Mouse (Mus musculus): Measurements from ENCODE around the gene Crmp1.

Gene Crmp1

DNA sequence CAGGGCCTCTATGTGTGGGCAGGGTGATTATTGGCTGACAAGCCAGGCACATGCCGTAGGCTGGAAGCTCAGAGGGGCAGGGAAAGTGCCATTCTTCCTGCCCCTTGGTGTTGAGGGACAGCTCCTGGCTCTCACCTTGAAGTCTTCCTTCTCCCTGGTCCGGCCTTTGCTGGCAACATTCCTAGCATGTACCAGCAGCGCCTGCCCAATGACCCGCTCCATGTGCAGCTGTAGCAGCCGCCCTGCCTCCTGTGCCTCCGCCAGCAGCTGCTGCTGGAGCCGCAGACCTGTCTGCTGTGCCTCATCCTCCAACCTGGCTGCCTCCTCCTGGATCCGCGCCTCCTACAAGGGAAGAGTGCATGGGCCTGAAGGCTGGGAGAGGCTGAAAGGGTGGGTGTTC, 68.3 kb downstream of the Crmp1 start:
- DNase-seq: no peak

DNA sequence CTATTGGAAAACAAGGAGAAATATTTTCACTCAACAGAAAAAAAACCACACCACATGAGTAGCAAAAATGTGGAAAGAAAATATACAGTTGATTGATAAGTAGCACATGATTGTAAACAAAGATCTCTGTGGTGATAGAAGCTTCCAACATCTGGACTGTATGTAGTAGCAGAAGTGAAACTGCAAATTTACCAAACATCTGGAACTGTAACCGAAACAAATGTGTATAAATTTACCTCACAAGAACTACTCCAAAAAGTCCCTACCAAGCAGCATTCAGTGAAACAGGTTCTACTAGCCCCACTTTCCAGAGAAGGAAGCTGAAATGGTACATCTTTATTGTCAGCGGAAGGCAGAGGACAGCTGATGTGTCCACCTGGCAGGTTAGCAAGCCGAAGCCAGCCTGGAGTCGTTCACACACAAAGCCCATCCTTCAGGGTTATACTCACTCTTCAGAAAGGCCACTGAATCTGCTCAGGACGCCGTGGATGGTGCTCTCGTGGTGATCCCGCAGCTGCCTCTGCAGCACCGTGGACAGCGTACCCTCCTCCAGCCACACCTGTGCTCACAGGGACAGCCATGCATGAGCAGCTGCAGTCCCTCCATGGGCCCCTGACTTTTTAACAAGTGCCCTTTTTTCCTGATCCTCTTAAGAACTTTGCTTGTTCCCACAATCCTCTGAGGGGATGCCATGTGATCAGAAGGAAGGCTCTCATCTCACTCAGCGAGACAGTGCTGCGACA, 71.4 kb downstream of the Crmp1 start:
- DNase-seq: no peak

DNA sequence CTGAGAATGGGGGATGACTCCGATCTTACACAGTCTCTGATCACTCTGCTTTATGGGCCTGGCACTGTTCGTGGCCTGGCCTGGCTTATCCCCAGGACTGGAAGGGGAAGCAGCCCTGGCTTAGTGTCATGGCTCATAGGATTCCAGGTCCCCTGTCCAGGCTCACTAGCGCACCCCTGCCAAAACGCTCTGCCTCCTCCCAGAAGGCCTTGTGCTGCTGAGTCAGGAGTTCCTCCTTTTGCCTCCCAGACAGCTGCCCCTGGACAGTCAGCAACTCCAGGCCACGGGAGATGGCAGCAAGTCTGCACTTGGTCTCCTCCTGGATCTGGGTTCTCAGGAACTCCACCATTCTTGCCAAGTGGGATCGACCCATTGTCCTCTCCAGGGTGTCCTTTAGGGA, 77.0 kb downstream of the Crmp1 start:
- no peak for DNase-seq

DNA sequence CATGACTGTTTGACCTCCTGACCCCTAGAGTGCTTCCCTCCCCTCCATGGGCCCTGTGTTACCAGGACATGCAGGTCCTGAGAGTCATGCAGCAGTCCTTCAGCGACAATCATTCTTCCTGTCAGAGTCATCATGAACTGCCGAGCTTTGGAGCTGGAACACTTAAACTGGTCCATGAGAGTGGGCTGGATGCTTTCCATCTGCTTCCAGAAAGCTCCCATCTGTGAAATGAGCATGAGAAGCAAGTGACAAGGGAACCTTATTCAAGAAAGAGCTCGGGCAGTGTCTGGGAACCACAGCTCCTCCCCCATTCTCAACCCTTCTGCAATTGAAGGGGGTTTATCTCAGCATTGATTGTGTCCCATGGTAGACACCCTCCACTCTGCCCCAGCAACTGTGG, 78.4 kb downstream of the Crmp1 start:
- no peak for DNase-seq

DNA sequence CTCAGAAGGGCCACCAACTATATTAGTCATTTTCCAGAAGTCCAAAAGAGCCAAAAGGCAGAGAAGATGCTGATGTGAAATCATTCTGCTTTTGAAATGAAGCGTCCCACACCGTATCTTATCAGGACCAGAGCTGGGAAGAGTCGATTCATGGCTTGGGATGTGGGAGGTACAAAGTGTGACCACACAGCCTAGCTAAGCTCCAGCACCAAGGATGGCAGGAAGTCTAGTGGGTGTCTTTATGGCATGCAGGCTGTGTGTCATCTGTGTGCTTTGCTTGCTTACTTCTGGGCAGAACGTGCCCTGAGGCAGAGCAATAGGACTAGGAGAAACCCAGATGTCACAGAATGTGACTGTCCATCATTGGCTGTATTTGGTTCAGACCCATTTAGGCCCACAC, 79.0 kb downstream of the Crmp1 start:
- no peak for DNase-seq

DNA sequence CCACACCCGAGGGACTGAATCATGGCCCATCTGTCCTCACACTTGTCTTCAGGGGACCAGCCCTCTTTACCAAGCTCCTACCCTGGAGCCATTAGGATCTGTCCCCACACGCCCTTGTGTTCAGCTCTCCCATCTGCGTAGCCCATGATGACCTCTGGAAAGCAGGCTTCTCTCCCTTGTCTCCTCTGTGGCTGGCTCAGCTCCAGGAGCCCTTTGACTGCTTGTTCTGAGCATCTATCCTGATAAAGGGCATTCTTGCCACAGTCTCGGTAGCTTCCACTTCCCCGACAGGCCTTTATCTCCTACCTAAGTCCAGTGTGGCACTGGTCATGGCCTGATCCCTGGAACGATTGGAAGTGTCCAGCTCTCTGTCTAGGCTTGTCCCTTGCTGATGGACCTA, 84.9 kb downstream of the Crmp1 start:
- DNase-seq: no peak

DNA sequence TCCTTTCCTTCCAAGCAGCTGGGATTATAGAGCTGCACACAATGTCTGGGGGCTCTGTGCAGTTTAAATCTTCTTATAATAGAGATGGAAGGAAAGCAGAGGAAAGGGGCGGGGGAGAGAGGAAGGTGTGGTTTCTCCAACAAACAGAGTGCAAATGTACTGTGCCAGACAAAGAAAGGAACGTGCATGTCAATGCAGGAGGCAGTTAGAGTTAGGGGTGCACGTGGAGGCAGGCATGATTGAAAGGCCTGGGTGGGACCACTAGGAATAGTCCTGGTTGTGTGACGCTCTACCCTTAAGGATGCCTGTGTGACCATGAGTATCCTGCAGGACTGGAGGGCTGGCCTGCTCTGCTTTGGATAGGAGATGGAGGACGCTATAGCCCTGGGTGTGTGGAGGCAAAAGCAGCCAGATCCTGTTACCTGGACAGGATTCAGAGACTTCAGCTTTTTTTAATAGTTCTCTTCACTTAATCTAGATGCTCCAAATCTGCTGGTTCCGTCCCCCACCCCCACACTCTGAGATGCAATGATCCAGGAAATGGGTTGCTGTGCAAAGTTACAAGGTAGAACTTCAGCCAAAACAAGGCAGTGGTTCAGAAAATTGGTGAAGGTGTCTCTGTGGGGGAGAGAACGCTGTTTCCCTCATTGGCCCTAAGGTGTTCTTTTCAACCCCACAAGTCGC, 88.9 kb downstream of the Crmp1 start:
- no peak for DNase-seq

DNA sequence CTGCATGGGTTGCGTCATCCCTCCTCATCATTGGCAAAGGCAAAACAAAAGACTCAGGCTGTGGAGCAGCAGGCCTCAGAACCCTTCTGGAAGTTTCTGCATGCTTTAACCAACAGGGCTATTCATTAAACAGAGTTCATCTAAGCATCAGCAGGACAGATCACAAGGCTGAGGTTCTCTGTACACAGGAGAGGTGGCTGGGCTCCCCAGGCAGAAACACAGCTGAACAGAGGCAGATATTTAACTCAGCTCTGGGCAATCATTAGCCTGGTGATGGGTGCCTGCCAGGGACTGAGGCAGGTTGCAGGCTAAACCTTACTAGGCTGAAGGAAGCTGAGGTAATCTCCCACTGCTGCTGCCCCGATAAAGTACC, 89.4 kb downstream of the Crmp1 start:
- no peak for DNase-seq

DNA sequence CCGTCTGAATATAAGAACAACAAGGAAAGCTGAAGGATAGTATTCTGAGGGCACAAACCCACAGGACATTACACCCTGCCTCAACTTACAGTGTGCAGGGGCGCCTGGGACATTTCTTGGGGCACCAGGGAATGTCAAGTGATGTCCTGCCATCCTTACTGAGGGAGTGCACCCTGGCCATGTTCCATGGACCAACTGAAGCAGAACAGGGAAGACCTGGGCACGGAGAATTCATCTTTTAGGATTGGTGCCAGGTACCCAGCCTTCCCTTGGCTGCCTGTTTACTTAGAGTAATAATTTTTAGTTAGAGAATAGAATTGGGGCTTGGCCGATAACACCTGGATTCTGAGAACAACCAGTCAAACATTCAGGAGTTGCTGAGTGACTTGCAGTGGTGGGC, 90.3 kb downstream of the Crmp1 start:
- DNase-seq: no peak

DNA sequence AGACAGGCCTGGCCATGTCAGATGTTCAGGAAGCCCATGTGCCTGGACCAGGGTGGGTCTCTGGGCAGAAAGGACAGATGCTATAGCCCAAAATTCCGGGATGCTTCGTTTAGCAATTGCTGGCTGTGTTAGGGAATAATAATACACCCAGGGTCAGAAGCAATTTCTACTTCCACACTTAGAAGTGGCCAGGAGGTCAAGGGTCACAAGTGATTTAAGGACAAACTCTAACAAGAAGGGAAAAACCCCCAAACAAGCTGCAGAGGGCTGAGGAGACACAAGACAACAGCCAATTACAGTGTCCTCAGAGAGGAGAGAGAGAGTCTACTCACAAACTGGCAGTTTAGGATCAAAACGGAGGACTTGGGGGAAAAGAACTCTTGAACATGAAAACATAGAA, 93.3 kb downstream of the Crmp1 start:
- no peak for DNase-seq

DNA sequence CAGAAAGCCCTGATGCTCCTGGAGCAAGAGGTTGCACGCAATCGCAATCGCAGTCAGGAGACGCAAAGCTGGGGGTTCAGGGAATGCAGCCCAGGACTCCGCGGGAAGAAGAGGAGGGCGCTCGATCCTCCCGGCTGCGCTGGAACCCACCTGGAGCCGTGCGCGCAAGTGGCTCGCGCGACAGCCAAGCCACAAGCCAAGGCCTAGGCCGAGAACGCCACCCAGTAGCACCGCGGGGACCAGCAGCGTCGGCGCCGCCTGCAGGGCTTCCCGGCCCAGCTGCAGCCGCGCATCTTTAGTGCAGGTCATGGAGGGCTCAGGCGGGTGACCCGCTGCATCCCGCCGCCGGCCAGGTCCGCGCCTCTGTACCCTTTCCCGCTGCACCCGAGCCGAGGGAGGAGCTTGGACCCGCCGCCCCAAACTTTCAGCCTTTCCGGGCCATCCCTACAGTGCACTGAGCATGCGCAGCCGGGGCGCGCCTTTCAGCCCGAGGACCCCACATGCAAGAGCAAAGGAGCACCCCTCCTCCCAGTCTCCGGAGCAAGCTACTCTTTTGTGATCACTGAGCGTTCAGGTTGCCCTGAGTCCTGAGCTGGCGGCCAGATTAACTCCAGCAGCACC, 94.9 kb downstream of the Crmp1 start, which contains the start of gene Evc:
Gene Evc (minus strand): TSS at position 410 of the 621 bp plus-strand sequence.
- DNase-seq: peak; percentile 10

DNA sequence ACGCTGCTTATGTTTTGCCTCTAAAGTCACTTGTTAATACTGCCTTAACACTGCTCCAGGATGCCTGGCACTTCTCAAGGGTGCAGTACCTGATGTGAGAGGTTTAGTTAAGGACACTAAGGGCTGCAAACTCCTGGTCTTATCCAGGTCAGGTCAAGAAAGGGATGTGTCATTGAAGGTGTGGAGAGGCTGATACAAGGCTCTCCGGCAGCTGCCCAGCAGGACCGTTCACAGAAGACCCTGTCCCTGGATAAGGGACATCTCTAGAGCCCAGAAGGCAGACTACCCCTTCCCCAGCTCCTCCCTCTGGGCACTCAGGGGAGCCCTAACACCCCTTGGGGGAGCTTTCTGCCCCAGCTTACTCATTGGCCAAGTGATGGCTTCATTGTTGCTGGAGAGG, 96.0 kb downstream of the Crmp1 start:
- no peak for DNase-seq

DNA sequence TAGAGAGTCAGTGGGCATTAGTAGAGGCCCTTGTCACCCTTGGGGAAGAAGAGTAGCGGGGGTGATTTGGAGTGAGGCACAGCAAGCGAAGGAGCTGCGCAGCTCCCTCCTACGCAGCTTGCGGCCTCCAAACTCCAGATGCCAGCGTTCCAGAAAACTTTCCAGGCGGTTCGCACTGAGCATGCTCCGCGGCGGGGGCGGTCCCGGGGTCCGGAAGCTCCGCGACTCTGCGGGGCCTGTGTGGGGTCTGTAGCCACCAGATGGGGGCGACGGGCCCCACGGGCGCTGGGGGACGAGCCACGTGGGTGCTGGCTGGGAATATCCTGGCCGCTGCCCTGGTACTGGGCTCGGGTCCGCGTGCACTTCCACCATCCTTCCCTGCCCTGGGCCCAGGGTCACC, 96.5 kb downstream of the Crmp1 start, which contains the start of gene Evc2:
Gene Evc2 (plus strand): TSS at position 212 of the 400 bp plus-strand sequence.
- no peak for DNase-seq

Data from cerebellum, adult 8-10 months (tissue).